Comparison of ENCODE assay signal across 27 mouse cellular contexts in genomic region chr9:81140158-81140557, GRCm38 (mm10).
"Had no signal": no experiment of that assay in that cellular context is flagged by ENCODE, and none has a peak within 500 bp of the region (broad histone marks: within the 10 kb centered on the region; RNA-seq: fewer than 3 reads in every experiment).

No protein-coding gene starts in this region.

- H3K4me1 ChIP-seq: embryonic facial prominence, embryonic 10.5 days; embryonic facial prominence, embryonic 12.5 days; embryonic facial prominence, embryonic 13.5 days; embryonic facial prominence, embryonic 15.5 days; forebrain, embryonic 10.5 days; forebrain, embryonic 12.5 days; forebrain, embryonic 13.5 days; forebrain, embryonic 15.5 days; heart, embryonic 10.5 days had no signal

- H3K27ac ChIP-seq: embryonic facial prominence, embryonic 10.5 days; embryonic facial prominence, embryonic 12.5 days; embryonic facial prominence, embryonic 13.5 days; embryonic facial prominence, embryonic 15.5 days; forebrain, embryonic 10.5 days; forebrain, embryonic 12.5 days; forebrain, embryonic 13.5 days; forebrain, embryonic 15.5 days; gastrocnemius, adult 2 months; heart, adult 2 months; heart, embryonic 10.5 days had no signal

- DNase-seq: cerebellum, adult 9-11 months; cerebellum, postnatal 10 days; cerebellum, postnatal 14 days; cerebellum, postnatal 25 days; cerebellum, postnatal 36 days; embryo, embryonic 11 days; forebrain, postnatal 0 days; gastrocnemius, adult 2 months; gastrocnemius, postnatal 10 days; gastrocnemius, postnatal 14 days; gastrocnemius, postnatal 25 days; gastrocnemius, postnatal 36 days; heart, adult 11 months; heart, adult 18-20 months; heart, adult 2 months had no signal

- H3K4me3 ChIP-seq: embryonic facial prominence, embryonic 10.5 days; embryonic facial prominence, embryonic 12.5 days; embryonic facial prominence, embryonic 13.5 days; embryonic facial prominence, embryonic 15.5 days; erythroblast, embryonic 14.5 days; forebrain, embryonic 10.5 days; forebrain, embryonic 12.5 days; forebrain, embryonic 13.5 days; forebrain, embryonic 15.5 days; gastrocnemius, adult 2 months; heart, adult 2 months; heart, embryonic 10.5 days had no signal

- H3K27me3 ChIP-seq: embryonic facial prominence, embryonic 12.5 days; embryonic facial prominence, embryonic 13.5 days; embryonic facial prominence, embryonic 15.5 days; forebrain, embryonic 12.5 days; forebrain, embryonic 13.5 days; forebrain, embryonic 15.5 days had no signal

- H3K9me3 ChIP-seq: embryonic facial prominence, embryonic 10.5 days; embryonic facial prominence, embryonic 12.5 days; embryonic facial prominence, embryonic 13.5 days; embryonic facial prominence, embryonic 15.5 days; forebrain, embryonic 10.5 days; forebrain, embryonic 12.5 days; forebrain, embryonic 13.5 days; forebrain, embryonic 15.5 days; heart, embryonic 10.5 days had no signal

- H3K36me3 ChIP-seq: embryonic facial prominence, embryonic 10.5 days; embryonic facial prominence, embryonic 12.5 days; embryonic facial prominence, embryonic 13.5 days; embryonic facial prominence, embryonic 15.5 days; forebrain, embryonic 10.5 days; forebrain, embryonic 12.5 days; forebrain, embryonic 15.5 days; heart, embryonic 10.5 days had no signal

- H3K9ac ChIP-seq: embryonic facial prominence, embryonic 12.5 days; embryonic facial prominence, embryonic 13.5 days; embryonic facial prominence, embryonic 15.5 days; forebrain, embryonic 12.5 days; forebrain, embryonic 13.5 days; forebrain, embryonic 15.5 days; forebrain, postnatal 0 days had no signal

- ATAC-seq: forebrain, embryonic 13.5 days; forebrain, embryonic 14.5 days; forebrain, embryonic 15.5 days; forebrain, embryonic 16.5 days; forebrain, postnatal 0 days had no signal

- H3K4me2 ChIP-seq: embryonic facial prominence, embryonic 12.5 days; embryonic facial prominence, embryonic 13.5 days; embryonic facial prominence, embryonic 15.5 days; forebrain, embryonic 12.5 days; forebrain, embryonic 13.5 days; forebrain, embryonic 15.5 days had no signal
